Mouse (Mus musculus): ENCODE measurements around the gene Ctxn1.

GRCm38 (mm10) chr8:4305838-4306237 lies 46.8 kb upstream of the Ctxn1 start:
- no peak for TF ChIP-seq BHLHE40 (IDR thresholded peaks at IDR 0.05; ENCODE audit: low read depth, low read length)
- TF ChIP-seq KAT2A (IDR thresholded peaks at IDR 0.05; ENCODE audit: insufficient replicate concordance, low read length) = no peak
- no peak for TF ChIP-seq CTCF (conservative IDR thresholded peaks at IDR 0.05 in 1 of 2, IDR thresholded peaks at IDR 0.05 in 1 of 2; ENCODE audit: low read depth in 2 of 2, low read length in 2 of 2)
- TF ChIP-seq E2F4 (IDR thresholded peaks at IDR 0.05; ENCODE audit: insufficient replicate concordance, low read depth, low read length) = no peak
- TF ChIP-seq NRF1 (IDR thresholded peaks at IDR 0.05; ENCODE audit: low read depth, low read length) = no peak
- no peak for TF ChIP-seq MEF2A (IDR thresholded peaks at IDR 0.05; ENCODE audit: borderline replicate concordance, low read depth, low read length)
- TF ChIP-seq MXI1 (IDR thresholded peaks at IDR 0.05; ENCODE audit: low read depth, low read length) = no peak
- TF ChIP-seq POLR2A (IDR thresholded peaks at IDR 0.05; ENCODE audit: low read depth, low read length) = no peak
- no peak for TF ChIP-seq RAD21 (IDR thresholded peaks at IDR 0.05; ENCODE audit: low read depth, low read length)
- TF ChIP-seq USF1 (IDR thresholded peaks at IDR 0.05; ENCODE audit: low read depth, low read length) = no peak
